Mouse (Mus musculus): ENCODE data around the gene Sec24a. TPM values are rescaled to one million over a fixed set of nuclear protein-coding genes. Genes with fewer than 3 reads are reported as not detected.
"Not testable (repeated sequence)": the region's sequence is repeated elsewhere in the genome, so short reads cannot be mapped to it uniquely, and the experiment has no call there.

Gene Sec24a
- polyA plus RNA-seq, 1 experiment from 2014 or later, result 16.9 TPM

DNA sequence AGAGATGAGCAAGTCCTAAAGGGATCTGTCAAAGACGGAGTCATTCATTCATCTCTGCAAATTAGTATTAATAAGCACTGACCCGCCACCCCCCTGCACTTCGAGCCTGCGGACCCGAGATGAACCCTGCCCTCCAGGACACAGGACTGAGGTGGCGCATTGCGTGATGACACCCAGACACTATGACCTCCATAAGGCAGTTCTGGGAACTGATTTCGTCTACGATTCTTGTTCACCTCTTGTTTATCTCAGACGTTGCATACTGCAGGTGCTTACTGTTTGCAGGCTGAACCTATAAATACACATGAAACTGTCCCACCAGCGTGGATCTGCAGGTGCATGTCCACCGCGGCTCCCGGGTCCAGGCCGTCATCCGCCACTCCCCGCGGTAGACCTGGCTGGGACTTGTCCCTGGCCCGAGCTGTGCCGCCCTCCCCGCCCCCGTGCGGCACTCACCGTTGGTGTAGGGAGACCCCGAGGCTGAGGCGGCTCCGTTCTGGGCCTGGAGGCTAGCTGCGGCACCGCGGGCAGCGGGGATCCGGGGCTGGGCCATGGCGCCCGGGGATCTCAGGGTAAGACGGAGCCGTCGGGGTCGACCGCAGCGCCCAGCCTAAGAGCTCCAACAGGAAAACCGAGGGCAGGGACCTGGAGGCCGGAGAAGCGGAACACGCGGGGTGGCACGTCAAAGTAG, 7.7 kb downstream of the Sec24a start:
- WGBS, result under 1% methylated on average over 46 of the region's 46 CpGs
- Histone ChIP-seq H3K4me1 (ENCODE audit: control insufficient read depth, insufficient read depth, low read length) (peaks cover 19% of the 10 kb centered on the region), H3K4me3 (replicated peaks; ENCODE audit: low read depth, low read length) (peak overlapping the region; percentile 98), H3K9ac (replicated peaks; ENCODE audit: low read length) (peak overlapping the region; percentile 94), H3K36me3 (ENCODE audit: control insufficient read depth, insufficient read depth, low read length) (no peaks in the 10 kb centered on the region), H3K9me3 (ENCODE audit: control insufficient read depth, low read length) (no peaks in the 10 kb centered on the region), H3K27me3 (ENCODE audit: control insufficient read depth, insufficient read depth, low read length) (no peaks in the 10 kb centered on the region), H3K4me2 (ENCODE audit: low read length) (peak overlapping the region; percentile 90), H3K27ac (replicated peaks; ENCODE audit: low read depth, low read length) (peak overlapping the region; percentile 76)
- ATAC-seq (ENCODE audit: low FRiP score, low TSS enrichment) (peak; percentile 73), DNase-seq (peak; percentile 59)

GRCm38 (mm10) chr11:51751623-51752225, 11.7 kb downstream of the Sec24a start:
- not testable (repeated sequence) for H3K27ac ChIP-seq (replicated peaks; ENCODE audit: low read depth, low read length); H3K27me3 ChIP-seq (ENCODE audit: control insufficient read depth, insufficient read depth, low read length); DNase-seq; H3K4me2 ChIP-seq (ENCODE audit: low read length); H3K4me3 ChIP-seq (replicated peaks; ENCODE audit: low read depth, low read length); H3K9ac ChIP-seq (replicated peaks; ENCODE audit: low read length); ATAC-seq (ENCODE audit: low FRiP score, low TSS enrichment); H3K36me3 ChIP-seq (ENCODE audit: control insufficient read depth, insufficient read depth, low read length); H3K9me3 ChIP-seq (ENCODE audit: control insufficient read depth, low read length)
- 84% methylated on average over 6 of the region's 6 CpGs for WGBS
- H3K4me1 ChIP-seq (ENCODE audit: control insufficient read depth, insufficient read depth, low read length), result peaks cover 15% of the 10 kb centered on the region

DNA sequence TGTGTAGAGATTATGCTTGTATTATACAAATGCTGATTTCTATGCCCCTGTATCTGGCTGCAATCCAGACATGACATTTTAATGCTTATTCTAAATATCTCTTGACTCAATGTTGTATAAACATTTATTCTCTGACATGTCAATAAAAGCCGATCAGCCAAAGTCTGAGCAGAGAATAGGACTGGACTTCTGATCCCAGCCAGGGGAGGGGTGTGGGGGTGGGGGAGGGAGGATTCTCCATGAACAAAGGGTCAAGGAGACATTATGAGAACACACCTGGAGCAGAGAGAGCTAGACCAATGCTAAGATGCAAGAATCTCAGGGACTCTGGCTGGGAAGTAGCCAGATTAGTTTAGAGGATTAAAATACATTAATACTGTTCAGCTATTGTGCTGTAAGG, 17.3 kb downstream of the Sec24a start:
- Histone ChIP-seq H3K4me1 (ENCODE audit: control insufficient read depth, insufficient read depth, low read length) (no peaks in the 10 kb centered on the region), H3K27ac (replicated peaks; ENCODE audit: low read depth, low read length) (no peak overlapping the region), H3K4me3 (replicated peaks; ENCODE audit: low read depth, low read length) (no peak overlapping the region), H3K9ac (replicated peaks; ENCODE audit: low read length) (no peak overlapping the region), H3K27me3 (ENCODE audit: control insufficient read depth, insufficient read depth, low read length) (no peaks in the 10 kb centered on the region), H3K9me3 (ENCODE audit: control insufficient read depth, low read length) (no peaks in the 10 kb centered on the region), H3K4me2 (ENCODE audit: low read length) (no peak overlapping the region), H3K36me3 (ENCODE audit: control insufficient read depth, insufficient read depth, low read length) (peaks cover 27% of the 10 kb centered on the region)
- WGBS, result 78% methylated on average over 1 of the region's 1 CpGs
- DNase-seq (no peak), ATAC-seq (ENCODE audit: low FRiP score, low TSS enrichment) (no peak)

- no peaks in the 10 kb centered on the region for H3K9me3 ChIP-seq (ENCODE audit: control insufficient read depth, low read length)
- WGBS, result 99% methylated on average over 3 of the region's 3 CpGs
- DNase-seq (no peak), ATAC-seq (ENCODE audit: low FRiP score, low TSS enrichment) (no peak)
- no peak overlapping the region for H3K9ac ChIP-seq (replicated peaks; ENCODE audit: low read length)
- H3K4me3 ChIP-seq (replicated peaks; ENCODE audit: low read depth, low read length), result no peak overlapping the region
- no peak overlapping the region for H3K4me2 ChIP-seq (ENCODE audit: low read length)
- H3K36me3 ChIP-seq (ENCODE audit: control insufficient read depth, insufficient read depth, low read length), result peaks cover 50% of the 10 kb centered on the region
- H3K27me3 ChIP-seq (ENCODE audit: control insufficient read depth, insufficient read depth, low read length), result no peaks in the 10 kb centered on the region
- no peak overlapping the region for H3K27ac ChIP-seq (replicated peaks; ENCODE audit: low read depth, low read length)
- H3K4me1 ChIP-seq (ENCODE audit: control insufficient read depth, insufficient read depth, low read length), result no peaks in the 10 kb centered on the region
These were observed 22.7 kb downstream of the Sec24a start for GRCm38 (mm10) chr11:51740701-51741100.

GRCm38 (mm10) chr11:51738651-51739403, 24.6 kb downstream of the Sec24a start:
- DNase-seq, result no peak
- H3K9ac ChIP-seq (replicated peaks; ENCODE audit: low read length), result no peak overlapping the region
- no peak overlapping the region for H3K4me2 ChIP-seq (ENCODE audit: low read length)
- 92% methylated on average over 3 of the region's 3 CpGs for WGBS
- H3K27me3 ChIP-seq (ENCODE audit: control insufficient read depth, insufficient read depth, low read length), result no peaks in the 10 kb centered on the region
- H3K4me1 ChIP-seq (ENCODE audit: control insufficient read depth, insufficient read depth, low read length), result no peaks in the 10 kb centered on the region
- no peak overlapping the region for H3K4me3 ChIP-seq (replicated peaks; ENCODE audit: low read depth, low read length)
- no peak for ATAC-seq (ENCODE audit: low FRiP score, low TSS enrichment)
- no peak overlapping the region for H3K27ac ChIP-seq (replicated peaks; ENCODE audit: low read depth, low read length)
- no peaks in the 10 kb centered on the region for H3K9me3 ChIP-seq (ENCODE audit: control insufficient read depth, low read length)
- peaks cover 55% of the 10 kb centered on the region for H3K36me3 ChIP-seq (ENCODE audit: control insufficient read depth, insufficient read depth, low read length)

- H3K36me3 ChIP-seq (ENCODE audit: control insufficient read depth, insufficient read depth, low read length), result peaks cover 65% of the 10 kb centered on the region
- H3K4me2 ChIP-seq (ENCODE audit: low read length); DNase-seq; H3K4me1 ChIP-seq (ENCODE audit: control insufficient read depth, insufficient read depth, low read length); H3K9me3 ChIP-seq (ENCODE audit: control insufficient read depth, low read length); H3K9ac ChIP-seq (replicated peaks; ENCODE audit: low read length); H3K4me3 ChIP-seq (replicated peaks; ENCODE audit: low read depth, low read length); H3K27ac ChIP-seq (replicated peaks; ENCODE audit: low read depth, low read length); ATAC-seq (ENCODE audit: low FRiP score, low TSS enrichment); H3K27me3 ChIP-seq (ENCODE audit: control insufficient read depth, insufficient read depth, low read length): not testable (repeated sequence)
- 96% methylated on average over 12 of the region's 13 CpGs for WGBS
These were observed 29.2 kb downstream of the Sec24a start for GRCm38 (mm10) chr11:51734218-51734617.

GRCm38 (mm10) chr11:51732883-51733282, 30.6 kb downstream of the Sec24a start:
- Histone ChIP-seq H3K4me2 (ENCODE audit: low read length) (no peak overlapping the region), H3K27me3 (ENCODE audit: control insufficient read depth, insufficient read depth, low read length) (no peaks in the 10 kb centered on the region), H3K27ac (replicated peaks; ENCODE audit: low read depth, low read length) (no peak overlapping the region), H3K9me3 (ENCODE audit: control insufficient read depth, low read length) (no peaks in the 10 kb centered on the region), H3K4me3 (replicated peaks; ENCODE audit: low read depth, low read length) (no peak overlapping the region), H3K4me1 (ENCODE audit: control insufficient read depth, insufficient read depth, low read length) (no peaks in the 10 kb centered on the region), H3K9ac (replicated peaks; ENCODE audit: low read length) (no peak overlapping the region), H3K36me3 (ENCODE audit: control insufficient read depth, insufficient read depth, low read length) (peaks cover 58% of the 10 kb centered on the region)
- DNase-seq (no peak), ATAC-seq (ENCODE audit: low FRiP score, low TSS enrichment) (no peak)
- 83% methylated on average over 1 of the region's 1 CpGs for WGBS

GRCm38 (mm10) chr11:51721066-51721465, 42.4 kb downstream of the Sec24a start:
- H3K4me2 ChIP-seq (ENCODE audit: low read length), result no peak overlapping the region
- whole genome bisulfite sequencing, result 96% methylated on average over 11 of the region's 11 CpGs
- H3K4me1 ChIP-seq (ENCODE audit: control insufficient read depth, insufficient read depth, low read length), result no peaks in the 10 kb centered on the region
- no peak overlapping the region for H3K27ac ChIP-seq (replicated peaks; ENCODE audit: low read depth, low read length)
- ATAC-seq (ENCODE audit: low FRiP score, low TSS enrichment) (no peak), DNase-seq (no peak)
- no peaks in the 10 kb centered on the region for H3K27me3 ChIP-seq (ENCODE audit: control insufficient read depth, insufficient read depth, low read length)
- H3K9me3 ChIP-seq (ENCODE audit: control insufficient read depth, low read length), result no peaks in the 10 kb centered on the region
- H3K4me3 ChIP-seq (replicated peaks; ENCODE audit: low read depth, low read length), result no peak overlapping the region
- peaks cover 78% of the 10 kb centered on the region for H3K36me3 ChIP-seq (ENCODE audit: control insufficient read depth, insufficient read depth, low read length)
- no peak overlapping the region for H3K9ac ChIP-seq (replicated peaks; ENCODE audit: low read length)
